Mouse (Mus musculus) cerebellum, adult 9-10 months (tissue): ENCODE measurements at regions not wholly inside any gene's neighbourhood (a gene's known extent, or its start where the extent isn't known, plus 50 kb on each side); places are given as distances from the start of the nearest gene placed in this dataset.
"Not testable (repeated sequence)": the region's sequence is repeated elsewhere in the genome, so short reads cannot be mapped to it uniquely, and the experiment has no call there.

Source experiments
- DNase-seq: peaks from one replicate; pipeline ENCODE4 v3.0.0; 2022

- not testable (repeated sequence) for DNase-seq
Observed at GRCm38 (mm10) chr8:20495542-20495941, 119.2 kb upstream of the Gm21119 start.

DNA sequence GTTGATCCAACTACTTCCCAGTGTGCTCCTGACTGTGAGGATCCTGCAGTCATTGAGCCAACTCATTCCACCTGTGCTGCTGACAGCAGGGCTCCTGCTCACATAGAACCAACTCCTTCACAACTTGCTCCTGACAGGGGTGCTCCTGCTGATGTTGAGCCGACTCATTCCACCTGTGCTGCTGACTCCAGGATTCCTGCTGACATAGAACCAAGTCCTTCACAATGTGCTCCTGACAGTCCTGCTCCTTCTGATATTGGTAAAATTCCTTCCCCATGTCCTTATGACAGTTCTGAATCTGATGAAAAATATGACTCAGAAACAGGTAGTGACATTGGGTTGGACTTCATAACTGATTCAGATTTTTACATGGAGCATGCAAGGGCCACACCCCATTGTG lies 100.8 kb upstream of the Gm21119 start:
- not testable (repeated sequence) for DNase-seq

DNA sequence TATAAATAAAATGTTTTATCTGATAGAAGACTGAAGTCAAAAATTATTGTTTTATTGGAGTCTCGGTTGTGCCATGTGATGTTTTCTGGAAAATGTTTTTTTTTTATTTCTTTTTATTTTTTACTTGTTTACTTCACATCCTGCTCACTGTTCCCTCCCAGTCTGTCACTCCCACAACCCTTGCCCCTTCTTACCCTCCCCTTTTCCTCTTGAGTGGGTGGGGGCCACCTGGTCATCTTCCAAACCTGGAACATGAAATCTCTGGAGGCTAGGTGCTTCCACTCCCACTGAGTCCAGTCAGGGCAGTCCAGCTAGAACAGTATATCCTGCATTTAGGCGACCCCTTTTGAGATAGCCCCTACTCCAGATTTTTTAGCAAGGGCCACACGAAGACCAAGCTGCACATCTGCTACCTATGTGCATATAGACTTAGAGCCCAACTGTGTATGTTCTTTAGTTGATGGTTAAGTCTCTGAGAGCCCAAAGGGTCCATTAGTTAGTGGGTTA lies 98.3 kb upstream of the Gm21119 start:
- not testable (repeated sequence) for DNase-seq

DNA sequence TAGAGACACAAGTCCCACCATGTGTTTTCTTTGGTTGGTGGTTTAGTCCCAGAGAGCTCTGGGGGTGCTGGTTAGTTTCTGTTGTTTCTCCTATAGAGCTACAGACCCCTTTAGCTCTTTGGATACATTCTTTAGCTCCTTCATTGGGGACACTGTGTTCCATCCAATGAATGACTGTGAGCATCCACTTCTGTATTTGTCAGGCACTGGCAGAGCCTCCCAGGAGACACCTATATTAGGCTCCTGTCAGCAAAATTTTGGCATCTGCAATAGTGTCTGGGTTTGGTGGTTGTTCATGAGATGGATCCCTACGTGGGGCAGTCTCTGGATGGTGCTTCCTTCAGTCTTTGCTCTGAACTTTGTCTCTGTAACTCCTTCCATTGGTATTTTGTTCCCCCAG lies 97.2 kb upstream of the Gm21119 start:
- not testable (repeated sequence) for DNase-seq

GRCm38 (mm10) chr8:20524539-20524938 lies 90.2 kb upstream of the Gm21119 start:
- DNase-seq: peak; percentile 54

- DNase-seq: not testable (repeated sequence)
Observed at GRCm38 (mm10) chr8:20529048-20529447, 85.7 kb upstream of the Gm21119 start.

DNA sequence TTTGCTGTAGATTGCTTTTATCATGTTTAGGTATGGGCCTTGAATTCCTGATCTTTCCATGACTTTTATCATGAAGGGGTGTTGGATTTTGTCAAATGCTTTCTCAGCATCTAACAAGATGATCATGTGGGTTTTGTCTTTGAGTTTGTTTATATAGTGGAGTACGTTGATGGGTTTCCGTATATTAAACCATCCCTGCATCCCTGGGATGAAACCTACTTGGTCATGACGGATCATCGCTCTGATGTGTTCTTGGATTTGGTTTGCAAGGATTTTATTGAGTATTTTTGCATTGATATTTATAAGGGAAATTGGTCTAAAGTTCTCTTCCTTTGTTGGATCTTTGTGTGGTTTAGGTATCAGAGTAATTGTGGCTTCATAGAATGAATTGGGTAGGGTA lies 75.7 kb upstream of the Gm21119 start:
- not testable (repeated sequence) for DNase-seq

GRCm38 (mm10) chr8:20544084-20544483 lies 70.6 kb upstream of the Gm21119 start:
- not testable (repeated sequence) for DNase-seq

- DNase-seq: not testable (repeated sequence)
Observed at GRCm38 (mm10) chr8:20545347-20545746, 69.4 kb upstream of the Gm21119 start.

- DNase-seq: not testable (repeated sequence)
Observed at GRCm38 (mm10) chr8:20546401-20546800, 68.3 kb upstream of the Gm21119 start.

- DNase-seq: peak; percentile 99
Observed at GRCm38 (mm10) chr8:20550054-20550778, 64.5 kb upstream of the Gm21119 start.

GRCm38 (mm10) chr8:20556501-20557181 lies 58.1 kb upstream of the Gm21119 start:
- not testable (repeated sequence) for DNase-seq

GRCm38 (mm10) chr8:20557184-20557583 lies 57.5 kb upstream of the Gm21119 start:
- DNase-seq: not testable (repeated sequence)

- peak; percentile 60 for DNase-seq
Observed at GRCm38 (mm10) chr8:20557609-20558008, 57.1 kb upstream of the Gm21119 start.
